Mouse (Mus musculus) neutrophil, adult 65 days (primary cell): ENCODE measurements around the gene Htr2a. TPM values are rescaled to one million over a fixed set of nuclear protein-coding genes. Genes with fewer than 3 reads are reported as not detected.

Experiments
- total RNA-seq: library from RNA; stranded (reverse); gene quantifications from 2 replicates; pipeline ENCODE4 v1.2.4, GENCODE M21; 2023

The Htr2a gene
- 0.07 and 0.16 TPM in 2 replicates for total RNA-seq

DNA sequence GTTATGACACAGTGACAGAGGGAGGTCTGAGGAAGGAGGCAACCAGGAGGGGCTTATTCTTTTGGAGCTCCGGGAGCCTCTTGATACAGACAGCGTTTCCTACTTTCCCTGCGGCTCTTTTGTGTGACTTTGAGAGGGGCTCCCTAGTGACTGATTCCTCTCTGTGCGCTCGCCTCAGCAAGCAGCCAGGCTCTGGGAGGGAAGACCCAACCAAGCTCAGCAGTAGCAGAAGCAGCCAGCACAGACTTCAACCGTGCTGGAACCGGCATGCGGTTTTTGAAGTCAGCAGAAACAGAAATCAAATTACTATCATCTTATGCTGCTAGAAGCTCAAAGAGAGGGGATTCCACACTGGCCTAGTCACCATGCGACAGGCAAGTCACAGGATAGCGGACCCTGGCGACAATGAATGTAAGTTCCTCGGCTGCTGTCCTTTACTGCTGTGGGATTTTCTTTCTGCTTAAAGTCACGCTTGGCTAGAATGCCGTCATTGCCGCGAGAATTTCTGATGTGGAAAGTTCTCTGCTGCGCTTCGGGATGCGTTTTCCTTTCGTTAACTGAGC, at the start of gene Htr2a:
Gene Htr2a, plus strand, starts transcription at position 22 of the 563 bp plus-strand sequence.

DNA sequence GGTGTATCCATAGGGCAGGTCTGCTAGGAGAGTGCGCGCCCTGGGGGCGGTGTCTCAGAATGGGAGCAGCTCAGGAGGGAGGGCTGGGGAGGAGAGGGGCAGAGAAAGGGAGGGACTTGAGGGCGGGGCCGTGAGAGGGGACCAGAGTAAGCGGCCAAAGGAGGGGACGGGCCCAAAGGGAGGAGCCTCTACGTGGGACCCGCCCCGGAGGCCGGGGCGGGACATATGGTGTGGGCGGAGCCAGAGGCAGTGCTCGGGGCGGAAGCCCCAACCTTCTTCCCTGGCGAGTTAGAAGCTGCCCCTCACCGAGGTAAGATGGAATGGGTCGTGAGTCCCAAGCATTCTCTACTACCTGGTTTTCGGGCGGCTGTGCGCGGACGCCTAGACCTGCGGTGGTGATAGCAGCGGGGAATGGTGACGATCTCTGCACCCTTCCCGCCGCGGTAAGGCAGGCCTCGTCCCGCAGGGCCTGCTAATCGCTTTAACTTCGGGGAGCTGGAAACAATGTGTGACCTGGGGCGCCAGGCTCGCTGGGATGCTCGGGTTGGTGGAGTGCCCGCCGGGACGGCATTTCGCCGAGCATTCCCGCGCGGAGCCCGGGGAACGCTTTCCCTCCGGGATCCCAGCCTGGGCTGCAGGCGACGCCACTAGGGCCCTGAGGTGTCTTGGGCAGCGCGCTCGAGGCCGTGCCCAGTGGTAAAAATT, 91.6 kb downstream of the Htr2a start, which contains the start of gene Esd:
Gene Esd, plus strand, starts transcription at position 219 of the 705 bp plus-strand sequence.

Other genes starting within 250 kb of the Htr2a start
- 82.3 and 86.2 TPM in 2 replicates for gene Esd, start 91.5 kb downstream of the Htr2a start, total RNA-seq